Mouse (Mus musculus): Measurements from ENCODE around the gene Pram1. TPM values are rescaled to one million over a fixed set of nuclear protein-coding genes. Genes with fewer than 3 reads are reported as not detected.

Pram1 gene
- polyA plus RNA-seq, 1 experiment from 2014 or later, result 0.44 TPM

DNA sequence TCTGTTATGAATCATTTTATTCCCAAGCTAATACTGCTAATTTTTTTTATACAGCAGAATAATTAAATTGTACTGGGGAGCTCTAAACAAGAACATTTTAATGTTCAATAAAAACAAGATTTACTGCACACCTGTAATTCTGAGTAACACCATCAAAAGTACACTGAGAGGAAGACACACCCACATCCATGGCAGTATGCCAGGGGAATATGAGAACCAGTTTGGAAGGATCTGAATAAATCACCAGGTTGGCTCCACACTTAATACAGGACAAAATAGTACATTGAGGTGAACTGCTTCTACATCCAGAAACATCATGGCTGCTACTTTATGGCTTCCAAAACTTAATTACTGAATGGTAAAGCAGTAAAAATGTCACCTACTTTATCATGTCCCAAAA is 37.6 kb downstream of the Pram1 start:
- H3K27me3 ChIP-seq, result no peaks in the 10 kb centered on the region
- H3K4me2 ChIP-seq, result no peak overlapping the region
- peaks cover 17% of the 10 kb centered on the region for H3K36me3 ChIP-seq
- no peak overlapping the region for H3K4me3 ChIP-seq
- no peak overlapping the region for H3K9ac ChIP-seq
- no peak for ATAC-seq (ENCODE audit: low FRiP score, low read depth)
- H3K27ac ChIP-seq (replicated peaks), result no peak overlapping the region
- no peaks in the 10 kb centered on the region for H3K9me3 ChIP-seq
- H3K4me1 ChIP-seq (replicated peaks), result peaks cover 15% of the 10 kb centered on the region

DNA sequence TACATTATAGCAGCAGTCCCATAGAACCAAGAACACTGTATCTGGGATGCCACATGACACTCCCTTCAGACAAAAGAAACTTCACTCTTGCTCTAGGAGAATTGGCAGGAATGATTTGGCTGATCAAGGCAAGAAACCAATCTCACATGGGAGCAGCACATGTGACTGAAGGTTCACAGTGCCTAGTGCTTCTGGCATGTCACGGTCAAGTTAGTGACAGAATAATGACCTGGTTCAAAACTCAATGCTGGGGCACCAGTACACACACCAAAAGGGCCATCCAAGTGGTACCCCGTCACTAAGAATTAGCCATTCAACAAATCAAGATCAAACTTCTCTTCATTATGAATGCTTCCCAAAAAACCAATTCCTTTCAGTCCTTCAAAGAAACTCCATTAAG is 38.2 kb downstream of the Pram1 start:
- 95% methylated on average over 2 of the region's 2 CpGs for WGBS
- Histone ChIP-seq H3K27ac (replicated peaks) (no peak overlapping the region), H3K36me3 (peaks cover 17% of the 10 kb centered on the region), H3K9me3 (no peaks in the 10 kb centered on the region), H3K4me2 (no peak overlapping the region), H3K9ac (no peak overlapping the region), H3K4me3 (no peak overlapping the region), H3K27me3 (no peaks in the 10 kb centered on the region), H3K4me1 (replicated peaks) (peaks cover 22% of the 10 kb centered on the region)
- no peak for ATAC-seq (ENCODE audit: low FRiP score, low read depth)

- Histone ChIP-seq H3K27ac (replicated peaks) (no peak overlapping the region), H3K9ac (no peak overlapping the region), H3K27me3 (no peaks in the 10 kb centered on the region), H3K36me3 (peaks cover 21% of the 10 kb centered on the region), H3K9me3 (no peaks in the 10 kb centered on the region), H3K4me2 (no peak overlapping the region), H3K4me1 (replicated peaks) (peaks cover 45% of the 10 kb centered on the region), H3K4me3 (no peak overlapping the region)
- no peak for ATAC-seq (ENCODE audit: low FRiP score, low read depth)
Measured at GRCm38 (mm10) chr17:33678771-33679170, 40.9 kb downstream of the Pram1 start.

- Histone ChIP-seq H3K9ac (no peak overlapping the region), H3K36me3 (peaks cover 13% of the 10 kb centered on the region), H3K4me2 (peak overlapping the region; percentile 96; the same call in 1 of the 2 replicates), H3K27me3 (no peaks in the 10 kb centered on the region), H3K4me1 (replicated peaks) (peaks cover 49% of the 10 kb centered on the region), H3K27ac (replicated peaks) (no peak overlapping the region), H3K9me3 (no peaks in the 10 kb centered on the region), H3K4me3 (no peak overlapping the region)
- no peak for ATAC-seq (ENCODE audit: low FRiP score, low read depth)
Measured at GRCm38 (mm10) chr17:33681767-33682166, 43.9 kb downstream of the Pram1 start.

- peak; percentile 87 for ATAC-seq (ENCODE audit: low FRiP score, low read depth)
- Histone ChIP-seq H3K9me3 (no peaks in the 10 kb centered on the region), H3K4me1 (replicated peaks) (peaks cover 47% of the 10 kb centered on the region), H3K27ac (replicated peaks) (peak overlapping the region; percentile 92), H3K4me3 (peak overlapping the region; percentile 62), H3K36me3 (peaks cover 4% of the 10 kb centered on the region; the same call in 1 of the 2 replicates), H3K9ac (peak overlapping the region; percentile 79), H3K4me2 (peak overlapping the region; percentile 96), H3K27me3 (no peaks in the 10 kb centered on the region)
- WGBS, result under 1% methylated on average over 39 of the region's 44 CpGs
Measured at GRCm38 (mm10) chr17:33684671-33685231, 46.9 kb downstream of the Pram1 start.

DNA sequence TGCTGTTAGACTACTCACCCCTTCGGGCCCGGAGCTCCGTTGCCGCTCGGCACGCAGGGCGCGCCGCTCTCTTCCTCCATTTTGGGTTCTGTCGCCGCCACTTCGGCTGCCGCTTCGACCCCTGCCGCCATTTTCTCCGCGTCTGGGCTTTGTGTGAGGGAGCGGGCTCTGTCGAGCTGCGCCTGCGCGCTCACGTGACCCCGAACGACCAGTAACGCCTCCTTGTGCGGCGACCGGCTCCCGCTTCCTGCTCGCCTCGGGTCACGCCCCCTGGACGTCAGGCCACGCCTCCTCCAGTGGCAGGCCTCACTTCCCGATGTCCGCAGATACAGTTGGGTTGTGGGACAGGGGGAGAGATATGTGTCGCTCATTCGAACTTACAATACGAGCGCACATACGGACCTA is 47.4 kb downstream of the Pram1 start:
- WGBS, result 0% methylated on average over 42 of the region's 42 CpGs
- Histone ChIP-seq H3K9me3 (no peaks in the 10 kb centered on the region), H3K27me3 (no peaks in the 10 kb centered on the region), H3K36me3 (peaks cover 4% of the 10 kb centered on the region; the same call in 1 of the 2 replicates), H3K4me2 (peak overlapping the region; percentile 96), H3K27ac (replicated peaks) (peak overlapping the region; percentile 92), H3K4me1 (replicated peaks) (peaks cover 45% of the 10 kb centered on the region), H3K9ac (peak overlapping the region; percentile 79), H3K4me3 (peak overlapping the region; percentile 62)
- peak; percentile 97 for ATAC-seq (ENCODE audit: low FRiP score, low read depth)

GRCm38 (mm10) chr17:33686760-33687159 is 48.9 kb downstream of the Pram1 start, which contains the start of gene Hnrnpm:
Gene Hnrnpm, minus strand, starts transcription at chr17:33686860.
- Histone ChIP-seq H3K4me2 (peak within 1 kb of the TSS; percentile 96), H3K36me3 (peaks cover 10% of the 10 kb centered on the region), H3K27me3 (no peaks in the 10 kb centered on the region), H3K9ac (peak within 1 kb of the TSS; percentile 32; the same call in 1 of the 2 replicates), H3K27ac (replicated peaks) (peak within 1 kb of the TSS; percentile 92), H3K4me1 (replicated peaks) (peaks cover 31% of the 10 kb centered on the region), H3K9me3 (no peaks in the 10 kb centered on the region), H3K4me3 (peak within 1 kb of the TSS; percentile 62)
- WGBS, result 91% methylated on average over 1 of the region's 1 CpGs
- ATAC-seq (ENCODE audit: low FRiP score, low read depth), result no peak

Other genes starting within 250 kb of the Pram1 start
- gene Zfp101, start 243.4 kb upstream of the Pram1 start, polyA plus RNA-seq (2015; fragmentation: Nextera tagmentation; extraction: Ambion mirVana), result 12.7 and 13.0 TPM in 2 replicates
- gene Actl9, start 205.2 kb upstream of the Pram1 start, polyA plus RNA-seq (2015; fragmentation: Nextera tagmentation; extraction: Ambion mirVana), result not detected in 2 replicates
- 60.6 and 60.7 TPM in 2 replicates for gene Adamts10, start 113.9 kb upstream of the Pram1 start, polyA plus RNA-seq (2015; fragmentation: Nextera tagmentation; extraction: Ambion mirVana)
- 1.6 and 2.3 TPM in 2 replicates for gene Myo1f, start 82.3 kb upstream of the Pram1 start, polyA plus RNA-seq (2015; fragmentation: Nextera tagmentation; extraction: Ambion mirVana)
- gene Zfp414, start 9.0 kb upstream of the Pram1 start, polyA plus RNA-seq (2015; fragmentation: Nextera tagmentation; extraction: Ambion mirVana), result 60.6 and 75.8 TPM in 2 replicates
- 179 and 192 TPM in 2 replicates for gene Hnrnpm, start 48.8 kb downstream of the Pram1 start, polyA plus RNA-seq (2015; fragmentation: Nextera tagmentation; extraction: Ambion mirVana)
- 84.6 and 86.7 TPM in 2 replicates for gene March2, start 80.6 kb downstream of the Pram1 start, polyA plus RNA-seq (2015; fragmentation: Nextera tagmentation; extraction: Ambion mirVana)
- gene Rab11b, start 122.5 kb downstream of the Pram1 start, polyA plus RNA-seq (2015; fragmentation: Nextera tagmentation; extraction: Ambion mirVana), result 590 and 595 TPM in 2 replicates
- 23.2 and 23.9 TPM in 2 replicates for gene Angptl4, start 143.8 kb downstream of the Pram1 start, polyA plus RNA-seq (2015; fragmentation: Nextera tagmentation; extraction: Ambion mirVana)
- gene Kank3, start 172.5 kb downstream of the Pram1 start, polyA plus RNA-seq (2015; fragmentation: Nextera tagmentation; extraction: Ambion mirVana), result 50.4 and 57.1 TPM in 2 replicates
- 474 and 594 TPM in 2 replicates for gene Rps28, start 186.5 kb downstream of the Pram1 start, polyA plus RNA-seq (2015; fragmentation: Nextera tagmentation; extraction: Ambion mirVana)
- 496 and 540 TPM in 2 replicates for gene Ndufa7, start 186.5 kb downstream of the Pram1 start, polyA plus RNA-seq (2015; fragmentation: Nextera tagmentation; extraction: Ambion mirVana)
- 54.7 and 55.3 TPM in 2 replicates for gene Cd320, start 205.0 kb downstream of the Pram1 start, polyA plus RNA-seq (2015; fragmentation: Nextera tagmentation; extraction: Ambion mirVana)
- gene Gm7029, start 235.8 kb downstream of the Pram1 start, polyA plus RNA-seq (2015; fragmentation: Nextera tagmentation; extraction: Ambion mirVana), result not detected in 2 replicates

Measured in hindbrain, embryonic 15.5 days (tissue).